Mouse (Mus musculus) effector memory CD4-positive, alpha-beta T cell, adult 5 months (primary cell): ENCODE measurements around the gene Ifitm3. TPM values are rescaled to one million over a fixed set of nuclear protein-coding genes. Genes with fewer than 3 reads are reported as not detected.

Experiments
- polyA plus RNA-seq: library from polyadenylated mRNA; unstranded; fragments of 100-300 nt; shearing (Covaris generic); gene quantifications from one replicate; pipeline ENCODE4 v1.2.1, GENCODE M21; 2017

Ifitm3 gene
- polyA plus RNA-seq, result 8.0 TPM

DNA sequence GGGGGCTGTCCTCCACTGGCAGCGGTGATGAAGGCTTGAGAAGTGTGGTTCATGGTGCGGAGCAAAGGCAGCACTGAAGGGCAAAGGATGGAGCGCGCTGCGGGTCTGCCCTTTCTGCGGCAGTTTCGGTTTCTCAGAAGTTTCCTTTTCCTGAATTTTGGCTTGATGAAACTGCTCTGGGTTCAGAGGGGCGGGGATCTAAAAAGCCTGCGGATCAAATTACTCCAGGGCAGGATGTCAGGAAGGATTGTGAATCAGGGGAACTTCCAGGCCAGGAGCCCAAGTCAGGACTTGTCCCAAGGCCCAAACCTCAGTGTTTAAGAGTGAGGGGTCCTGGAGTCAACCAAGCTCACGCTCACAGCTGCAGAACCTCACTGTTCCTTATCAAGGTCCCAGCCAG, at the start of gene Ifitm3:
Ifitm3 (minus strand) TSS at position 178 of the 400 bp plus-strand sequence.

GRCm38 (mm10) chr7:141028831-141029230, 18.3 kb upstream of the Ifitm3 start, which contains the start of gene Gm17387:
Gene Gm17387 (plus strand): TSS chr7:141029131.

DNA sequence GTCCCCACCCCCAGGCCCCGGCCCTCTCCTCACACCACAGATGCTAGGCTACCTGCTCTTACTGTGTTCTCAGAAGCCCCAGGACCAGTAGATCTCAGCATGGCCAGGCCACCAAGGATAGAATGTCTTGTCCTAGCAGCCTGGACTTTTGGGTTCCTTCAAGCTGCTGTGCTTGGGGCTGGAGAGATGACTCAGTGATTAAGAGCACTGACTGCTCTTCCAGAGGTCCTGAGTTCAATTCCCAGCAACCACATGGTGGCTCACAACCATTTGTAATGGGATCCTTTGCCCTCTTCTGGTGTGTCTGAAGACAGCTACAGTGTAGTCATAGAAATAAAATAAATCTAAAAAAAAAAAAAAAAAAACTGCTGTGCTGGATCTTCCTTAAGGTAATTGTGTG, 7.3 kb upstream of the Ifitm3 start, which contains the start of gene Ifitm6:
Ifitm6 (minus strand) TSS at position 101 of the 400 bp plus-strand sequence.

DNA sequence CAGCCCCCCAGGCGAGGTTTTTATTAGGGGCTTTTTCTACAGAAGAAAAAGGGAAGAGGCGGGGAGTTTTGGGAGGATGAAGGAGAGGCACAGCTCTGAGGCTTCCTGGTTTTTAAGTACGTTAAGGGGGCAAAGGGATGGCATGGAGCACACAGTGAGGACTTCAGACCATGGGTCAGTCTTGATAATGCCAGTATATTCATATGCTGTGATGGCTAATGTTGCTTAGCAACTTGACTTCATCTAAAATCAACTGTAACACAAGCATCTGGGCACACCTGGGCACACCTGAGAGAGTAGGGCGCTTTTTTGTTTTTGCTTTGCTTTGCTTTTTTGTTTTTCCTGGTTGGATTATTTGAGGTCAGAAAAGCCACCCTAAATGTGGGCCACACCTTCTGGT, 43.6 kb downstream of the Ifitm3 start, which contains the start of gene Ifitm1:
Ifitm1 (plus strand) TSS at position 301 of the 400 bp plus-strand sequence.

Other genes with a start within 250 kb of the Ifitm3 start
- gene Cyp2e1, start 247.0 kb downstream of the Ifitm3 start, polyA plus RNA-seq, result 0.31 TPM
- gene Syce1, start 222.9 kb downstream of the Ifitm3 start, polyA plus RNA-seq, result not detected
- 0.71 TPM for gene Zfp941, start 188.6 kb downstream of the Ifitm3 start, polyA plus RNA-seq
- not detected for gene Urah, start 175.8 kb downstream of the Ifitm3 start, polyA plus RNA-seq
- not detected for gene Scgb1c1, start 165.2 kb downstream of the Ifitm3 start, polyA plus RNA-seq
- gene Odf3, start 163.0 kb downstream of the Ifitm3 start, polyA plus RNA-seq, result not detected
- not detected for gene Gm45785, start 154.4 kb downstream of the Ifitm3 start, polyA plus RNA-seq
- gene Ric8a, start 153.8 kb downstream of the Ifitm3 start, polyA plus RNA-seq, result 88.6 TPM
- 42.5 TPM for gene Bet1l, start 153.2 kb downstream of the Ifitm3 start, polyA plus RNA-seq
- 134 TPM for gene Psmd13, start 128.8 kb downstream of the Ifitm3 start, polyA plus RNA-seq
- gene Sirt3, start 128.5 kb downstream of the Ifitm3 start, polyA plus RNA-seq, result 5.5 TPM
- gene Cox8b, start 110.3 kb downstream of the Ifitm3 start, polyA plus RNA-seq, result not detected
- gene Nlrp6, start 89.9 kb downstream of the Ifitm3 start, polyA plus RNA-seq, result not detected
- gene Pgghg, start 69.4 kb downstream of the Ifitm3 start, polyA plus RNA-seq, result 10.8 TPM
- gene Ifitm5, start 60.5 kb downstream of the Ifitm3 start, polyA plus RNA-seq, result not detected
- not detected for gene Gm45717, start 54.8 kb downstream of the Ifitm3 start, polyA plus RNA-seq
- 10.5 TPM for gene Ifitm2, start 54.8 kb downstream of the Ifitm3 start, polyA plus RNA-seq
- gene Ifitm1, start 43.5 kb downstream of the Ifitm3 start, polyA plus RNA-seq, result 2.8 TPM
- not detected for gene Ifitm6, start 7.2 kb upstream of the Ifitm3 start, polyA plus RNA-seq
- not detected for gene Gm17387, start 18.4 kb upstream of the Ifitm3 start, polyA plus RNA-seq
- 25.8 TPM for gene B4galnt4, start 50.3 kb upstream of the Ifitm3 start, polyA plus RNA-seq
- gene Pkp3, start 67.4 kb upstream of the Ifitm3 start, polyA plus RNA-seq, result 147 TPM
- 71.4 TPM for gene Sigirr, start 89.8 kb upstream of the Ifitm3 start, polyA plus RNA-seq
- not detected for gene Ano9, start 107.0 kb upstream of the Ifitm3 start, polyA plus RNA-seq
- 6.9 TPM for gene Ptdss2, start 111.6 kb upstream of the Ifitm3 start, polyA plus RNA-seq
- gene Rnh1, start 162.1 kb upstream of the Ifitm3 start, polyA plus RNA-seq, result 79.7 TPM
- gene Hras, start 183.2 kb upstream of the Ifitm3 start, polyA plus RNA-seq, result 22.4 TPM
- gene Lrrc56, start 183.4 kb upstream of the Ifitm3 start, polyA plus RNA-seq, result 1.9 TPM
- gene Lmntd2, start 203.3 kb upstream of the Ifitm3 start, polyA plus RNA-seq, result 12.7 TPM
- gene Rassf7, start 205.1 kb upstream of the Ifitm3 start, polyA plus RNA-seq, result 7.9 TPM
- 81.8 TPM for gene Phrf1, start 218.0 kb upstream of the Ifitm3 start, polyA plus RNA-seq